Mouse (Mus musculus) intestine, embryonic 15.5 days (tissue): ENCODE data around the gene Arl8b. TPM values are rescaled to one million over a fixed set of nuclear protein-coding genes. Genes with fewer than 3 reads are reported as not detected.

Source experiments
- ATAC-seq: fragments of 200-750 bp; cut with Nextera tagmentation; 2 replicates; pipeline ENCODE4 v1.8.0; 2017; ENCODE audit warnings: moderate TSS enrichment, moderate library complexity
- H3K27ac ChIP-seq: fragments of 300-500 bp; sonication (generic); 2 replicates; pipeline ENCODE4 v1.5.1; 2015; ENCODE audit warnings: mild to moderate bottlenecking, inconsistent platforms
- H3K27me3 ChIP-seq: fragments of 300-500 bp; sonication (generic); replicated peaks from 2 replicates; pipeline ENCODE4 v1.6.1; 2015; ENCODE audit warnings: inconsistent platforms
- H3K36me3 ChIP-seq: fragments of 300-500 bp; sonication (generic); 2 replicates; pipeline ENCODE4 v1.6.1; 2015; ENCODE audit warnings: inconsistent platforms
- H3K4me1 ChIP-seq: fragments of 300-500 bp; sonication (generic); replicated peaks from 2 replicates; pipeline ENCODE4 v1.6.1; 2015; ENCODE audit warnings: inconsistent platforms
- H3K4me2 ChIP-seq: fragments of 300-500 bp; sonication (generic); replicated peaks from 2 replicates; pipeline ENCODE4 v1.6.1; 2015; ENCODE audit warnings: mild to moderate bottlenecking, inconsistent platforms
- H3K4me3 ChIP-seq: fragments of 300-500 bp; sonication (generic); replicated peaks from 2 replicates; pipeline ENCODE4 v1.5.1; 2015; ENCODE audit warnings: inconsistent platforms
- H3K9ac ChIP-seq: fragments of 300-500 bp; sonication (generic); 2 replicates; pipeline ENCODE4 v1.6.1; 2015; ENCODE audit warnings: inconsistent platforms
- H3K9me3 ChIP-seq: fragments of 300-500 bp; sonication (generic); 2 replicates; pipeline ENCODE4 v1.6.1; 2016; ENCODE audit warnings: inconsistent platforms
- WGBS: fragments of 180-500 bp; shearing (Covaris S2); methylation state at CpG from one replicate; pipeline ENCODE4 v1.1.7; 2015; 5-methylcytosine and 5-hydroxymethylcytosine counted together
- polyA plus RNA-seq: library from polyadenylated mRNA; unstranded; fragments of >200 nt; fragmentation: Nextera tagmentation; extraction: Ambion mirVana; gene quantifications from 2 replicates; pipeline ENCODE4 v1.2.1, GENCODE M21; 2015

The Arl8b gene
- polyA plus RNA-seq, 1 experiment from 2014 or later, result 98.8 TPM

- H3K27me3 ChIP-seq, result no peaks in the 10 kb centered on the region
- 79% methylated on average over 3 of the region's 3 CpGs for WGBS
- no peaks in the 10 kb centered on the region for H3K4me1 ChIP-seq
- no peaks in the 10 kb centered on the region for H3K9me3 ChIP-seq
- H3K4me2 ChIP-seq, result no peak overlapping the region
- no peak overlapping the region for H3K27ac ChIP-seq
- no peak overlapping the region for H3K9ac ChIP-seq
- ATAC-seq, result no peak
- no peaks in the 10 kb centered on the region for H3K36me3 ChIP-seq
- no peak overlapping the region for H3K4me3 ChIP-seq
Observed at GRCm38 (mm10) chr6:108770880-108771279, 12.0 kb upstream of the Arl8b start.

- no peaks in the 10 kb centered on the region for H3K27me3 ChIP-seq
- WGBS, result 19% methylated on average over 9 of the region's 9 CpGs
- peak; percentile 55; the same call in 1 of the 2 replicates for ATAC-seq
- no peak overlapping the region for H3K4me2 ChIP-seq
- no peak overlapping the region for H3K9ac ChIP-seq
- H3K4me1 ChIP-seq, result no peaks in the 10 kb centered on the region
- no peak overlapping the region for H3K4me3 ChIP-seq
- H3K27ac ChIP-seq, result no peak overlapping the region
- H3K36me3 ChIP-seq, result no peaks in the 10 kb centered on the region
- H3K9me3 ChIP-seq, result no peaks in the 10 kb centered on the region
Observed at GRCm38 (mm10) chr6:108772913-108773312, 10.0 kb upstream of the Arl8b start.

- no peak overlapping the region for H3K4me3 ChIP-seq
- no peak overlapping the region for H3K9ac ChIP-seq
- no peaks in the 10 kb centered on the region for H3K9me3 ChIP-seq
- H3K27me3 ChIP-seq, result no peaks in the 10 kb centered on the region
- H3K27ac ChIP-seq, result no peak overlapping the region
- no peak overlapping the region for H3K4me2 ChIP-seq
- no peak for ATAC-seq
- no peaks in the 10 kb centered on the region for H3K36me3 ChIP-seq
- 95% methylated on average over 6 of the region's 6 CpGs for WGBS
- no peaks in the 10 kb centered on the region for H3K4me1 ChIP-seq
Observed at GRCm38 (mm10) chr6:108773480-108773879, 9.4 kb upstream of the Arl8b start.

- Histone ChIP-seq H3K27me3 (no peaks in the 10 kb centered on the region), H3K4me3 (no peak overlapping the region)
Observed at GRCm38 (mm10) chr6:108776274-108776673, 6.6 kb upstream of the Arl8b start.

GRCm38 (mm10) chr6:108777560-108778287, 5.2 kb upstream of the Arl8b start:
- Histone ChIP-seq H3K4me1 (no peaks in the 10 kb centered on the region), H3K9me3 (no peaks in the 10 kb centered on the region), H3K9ac (no peak overlapping the region), H3K27ac (0 out of 2 replicates have a peak overlapping the region, but pooled peaks have one; percentile 44), H3K36me3 (no peaks in the 10 kb centered on the region), H3K4me3 (no peak overlapping the region), H3K27me3 (no peaks in the 10 kb centered on the region), H3K4me2 (no peak overlapping the region)
- 58% methylated on average over 8 of the region's 8 CpGs for WGBS
- ATAC-seq, result peak; percentile 81

More at GRCm38 (mm10) chr6:108776274-108776673, 6.6 kb upstream of the Arl8b start:
- H3K9ac ChIP-seq, result no peak overlapping the region
- no peak for ATAC-seq
- no peaks in the 10 kb centered on the region for H3K36me3 ChIP-seq
- H3K27ac ChIP-seq, result no peak overlapping the region
- H3K4me1 ChIP-seq, result no peaks in the 10 kb centered on the region
- no peaks in the 10 kb centered on the region for H3K9me3 ChIP-seq
- no peak overlapping the region for H3K4me2 ChIP-seq

GRCm38 (mm10) chr6:108778399-108778798, 4.5 kb upstream of the Arl8b start:
- Histone ChIP-seq H3K36me3 (no peaks in the 10 kb centered on the region), H3K4me1 (no peaks in the 10 kb centered on the region), H3K27me3 (no peaks in the 10 kb centered on the region), H3K4me3 (no peak overlapping the region), H3K9me3 (no peaks in the 10 kb centered on the region), H3K27ac (no peak overlapping the region), H3K9ac (no peak overlapping the region), H3K4me2 (no peak overlapping the region)
- ATAC-seq, result no peak
- 70% methylated on average over 5 of the region's 5 CpGs for WGBS

GRCm38 (mm10) chr6:108781865-108782264, 1.0 kb upstream of the Arl8b start:
- no peaks in the 10 kb centered on the region for H3K36me3 ChIP-seq
- no peak for ATAC-seq
- H3K9ac ChIP-seq, result no peak overlapping the region
- WGBS, result 57% methylated on average over 6 of the region's 6 CpGs
- H3K27ac ChIP-seq, result no peak overlapping the region
- H3K4me1 ChIP-seq, result peaks cover 11% of the 10 kb centered on the region
- no peak overlapping the region for H3K4me3 ChIP-seq
- H3K9me3 ChIP-seq, result no peaks in the 10 kb centered on the region
- no peaks in the 10 kb centered on the region for H3K27me3 ChIP-seq
- H3K4me2 ChIP-seq, result no peak overlapping the region

GRCm38 (mm10) chr6:108783184-108783881, 434 bp downstream of the Arl8b start:
- H3K4me2 ChIP-seq, result peak overlapping the region; percentile 70
- H3K4me1 ChIP-seq, result peaks cover 11% of the 10 kb centered on the region
- no peaks in the 10 kb centered on the region for H3K36me3 ChIP-seq
- H3K4me3 ChIP-seq, result peak overlapping the region; percentile 95
- H3K9ac ChIP-seq, result peak overlapping the region; percentile 89
- under 1% methylated on average over 57 of the region's 57 CpGs for WGBS
- H3K27ac ChIP-seq, result peak overlapping the region; percentile 80
- ATAC-seq, result peak; percentile 52
- H3K9me3 ChIP-seq, result no peaks in the 10 kb centered on the region
- no peaks in the 10 kb centered on the region for H3K27me3 ChIP-seq

GRCm38 (mm10) chr6:108784056-108784455, 1.2 kb downstream of the Arl8b start:
- Histone ChIP-seq H3K9ac (peak overlapping the region; percentile 89), H3K27ac (peak overlapping the region; percentile 80; the same call in 1 of the 2 replicates), H3K36me3 (no peaks in the 10 kb centered on the region), H3K27me3 (no peaks in the 10 kb centered on the region), H3K9me3 (no peaks in the 10 kb centered on the region), H3K4me3 (peak overlapping the region; percentile 95), H3K4me2 (peak overlapping the region; percentile 70), H3K4me1 (peaks cover 11% of the 10 kb centered on the region)
- 22% methylated on average over 11 of the region's 11 CpGs for WGBS
- peak; percentile 72 for ATAC-seq

GRCm38 (mm10) chr6:108784796-108785195, 1.9 kb downstream of the Arl8b start:
- peak overlapping the region; percentile 89; the same call in 1 of the 2 replicates for H3K9ac ChIP-seq
- H3K4me3 ChIP-seq, result peak overlapping the region; percentile 95
- H3K9me3 ChIP-seq, result no peaks in the 10 kb centered on the region
- peak overlapping the region; percentile 70 for H3K4me2 ChIP-seq
- H3K27me3 ChIP-seq, result no peaks in the 10 kb centered on the region
- 29% methylated on average over 5 of the region's 5 CpGs for WGBS
- ATAC-seq, result no peak
- no peaks in the 10 kb centered on the region for H3K36me3 ChIP-seq
- H3K4me1 ChIP-seq, result peaks cover 11% of the 10 kb centered on the region
- H3K27ac ChIP-seq, result no peak overlapping the region

- Histone ChIP-seq H3K9me3 (no peaks in the 10 kb centered on the region), H3K27me3 (no peaks in the 10 kb centered on the region)
- 66% methylated on average over 3 of the region's 3 CpGs for WGBS
Observed at GRCm38 (mm10) chr6:108785551-108785950, 2.7 kb downstream of the Arl8b start.

GRCm38 (mm10) chr6:108791498-108791897, 8.6 kb downstream of the Arl8b start:
- H3K36me3 ChIP-seq, result no peaks in the 10 kb centered on the region
- no peak overlapping the region for H3K4me3 ChIP-seq
- no peak overlapping the region for H3K9ac ChIP-seq
- H3K27ac ChIP-seq, result no peak overlapping the region
- 65% methylated on average over 5 of the region's 5 CpGs for WGBS
- no peak for ATAC-seq
- no peaks in the 10 kb centered on the region for H3K9me3 ChIP-seq
- no peaks in the 10 kb centered on the region for H3K27me3 ChIP-seq
- H3K4me1 ChIP-seq, result no peaks in the 10 kb centered on the region
- no peak overlapping the region for H3K4me2 ChIP-seq

More at GRCm38 (mm10) chr6:108785551-108785950, 2.7 kb downstream of the Arl8b start:
- no peak for ATAC-seq
- Histone ChIP-seq H3K4me3 (no peak overlapping the region), H3K36me3 (no peaks in the 10 kb centered on the region), H3K4me2 (0 out of 2 replicates have a peak overlapping the region, but pooled peaks have one; percentile 70), H3K9ac (no peak overlapping the region), H3K27ac (no peak overlapping the region), H3K4me1 (peaks cover 11% of the 10 kb centered on the region)
